Mouse (Mus musculus) intestine, postnatal 0 days (tissue): ENCODE data around the gene Klhdc4. TPM values are rescaled to one million over a fixed set of nuclear protein-coding genes. Genes with fewer than 3 reads are reported as not detected.

ENCODE experiments used
- ATAC-seq: fragments of 200-750 bp; cut with Nextera tagmentation; 2 replicates; pipeline ENCODE4 v1.8.0; 2017; ENCODE audit warnings: mild to moderate bottlenecking, moderate TSS enrichment, moderate library complexity
- H3K27ac ChIP-seq: fragments of 300-500 bp; sonication (generic); 2 replicates; pipeline ENCODE4 v1.5.1; 2014; ENCODE audit warnings: mild to moderate bottlenecking, low read depth, low read length, moderate library complexity
- H3K27me3 ChIP-seq: fragments of 300-500 bp; sonication (generic); replicated peaks from 2 replicates; pipeline ENCODE4 v1.6.1; 2014; ENCODE audit warnings: low read length, mixed read lengths; ENCODE audit not compliant: control insufficient read depth, insufficient read depth
- H3K36me3 ChIP-seq: fragments of 300-500 bp; sonication (generic); 2 replicates; pipeline ENCODE4 v1.6.1; 2014; ENCODE audit warnings: mild to moderate bottlenecking, moderate library complexity; ENCODE audit not compliant: control insufficient read depth, insufficient read depth
- H3K4me1 ChIP-seq: fragments of 300-500 bp; sonication (generic); replicated peaks from 2 replicates; pipeline ENCODE4 v1.6.1; 2014; ENCODE audit warnings: antibody characterized with exemption, low read length, mixed read lengths; ENCODE audit not compliant: control insufficient read depth, insufficient read depth
- H3K4me2 ChIP-seq: fragments of 300-500 bp; sonication (generic); replicated peaks from 2 replicates; pipeline ENCODE4 v1.6.1; 2014; ENCODE audit warnings: low read depth, mild to moderate bottlenecking, moderate library complexity
- H3K4me3 ChIP-seq: fragments of 300-500 bp; sonication (generic); 2 replicates; pipeline ENCODE4 v1.5.1; 2014; ENCODE audit warnings: low read depth, low read length
- H3K9ac ChIP-seq: fragments of 300-500 bp; sonication (generic); 2 replicates; pipeline ENCODE4 v1.6.1; 2014; ENCODE audit warnings: mild to moderate bottlenecking, low read depth, low read length
- H3K9me3 ChIP-seq: fragments of 300-500 bp; sonication (generic); 2 replicates; pipeline ENCODE4 v1.6.1; 2016; ENCODE audit warnings: mixed run types; ENCODE audit not compliant: control insufficient read depth
- CTCF ChIP-seq: sonication (generic); IDR thresholded peaks from 2 replicates; pipeline ENCODE4 v1.5.1; 2016; ENCODE audit warnings: low read depth, mild to moderate bottlenecking, control low read depth, antibody characterized with exemption, moderate library complexity
- WGBS: fragments of 180-500 bp; shearing (Covaris S2); extraction: QIAGEN DNeasy Blood & Tissue Kit; methylation state at CpG from one replicate; pipeline ENCODE4 v1.1.7; 2014; 5-methylcytosine and 5-hydroxymethylcytosine counted together
- polyA plus RNA-seq: library from polyadenylated mRNA; unstranded; fragments of >200 nt; fragmentation: Nextera tagmentation; extraction: Ambion mirVana; gene quantifications from 2 replicates; pipeline ENCODE4 v1.2.1, GENCODE M21; 2015

Gene Klhdc4
- polyA plus RNA-seq, 1 experiment from 2014 or later: 12.1 TPM

DNA sequence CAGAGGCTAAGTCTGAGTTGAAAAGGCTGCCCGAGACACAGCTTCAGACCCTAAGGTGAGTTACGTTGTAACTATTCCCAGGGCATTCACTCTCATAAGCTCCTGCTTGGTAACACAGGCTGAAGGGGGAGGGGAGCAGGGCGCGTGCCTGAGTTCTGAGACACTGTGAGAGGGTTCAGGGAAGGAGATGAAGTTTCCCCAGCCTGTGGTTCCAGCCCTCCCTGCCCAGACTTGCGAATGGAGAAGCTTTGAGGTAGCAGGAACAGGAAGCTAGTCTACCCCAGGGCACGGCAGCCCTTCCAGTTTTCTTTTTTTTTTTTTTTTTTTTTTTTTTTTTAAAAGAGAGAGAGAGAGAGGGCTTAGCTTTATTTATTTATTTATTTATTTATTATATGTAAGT lies 31.9 kb upstream of the Klhdc4 start:
- Histone ChIP-seq H3K9ac (no peak overlapping the region), H3K27me3 (no peaks in the 10 kb centered on the region), H3K4me1 (no peaks in the 10 kb centered on the region), H3K4me2 (no peak overlapping the region), H3K4me3 (no peak overlapping the region), H3K36me3 (no peaks in the 10 kb centered on the region), H3K9me3 (no peaks in the 10 kb centered on the region), H3K27ac (no peak overlapping the region)
- ATAC-seq: no peak
- no peak for TF ChIP-seq CTCF
- 48% methylated on average over 6 of the region's 6 CpGs for WGBS

DNA sequence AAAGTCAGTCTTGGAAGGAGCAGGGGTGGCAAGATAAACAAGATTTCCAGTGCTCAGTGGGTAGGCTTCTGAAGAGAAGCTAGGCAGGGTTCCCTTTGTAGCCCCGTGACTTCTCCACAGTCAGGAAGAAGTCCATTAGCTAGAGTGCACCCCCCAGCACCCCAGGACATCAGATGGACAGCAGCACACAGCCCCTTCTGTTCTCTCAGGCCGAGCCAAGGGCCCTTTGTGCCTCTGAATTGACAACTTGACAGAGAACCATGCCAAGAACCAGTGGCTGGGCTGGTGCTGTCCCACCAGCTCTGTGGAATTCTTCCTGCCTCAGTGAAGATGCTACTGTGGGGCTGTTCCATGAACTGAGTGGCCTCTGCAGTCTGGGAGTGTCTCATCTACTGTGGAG lies 28.4 kb upstream of the Klhdc4 start:
- no peak overlapping the region for H3K4me3 ChIP-seq
- H3K36me3 ChIP-seq: no peaks in the 10 kb centered on the region
- no peak for ATAC-seq
- H3K4me2 ChIP-seq: no peak overlapping the region
- WGBS: 44% methylated on average over 2 of the region's 2 CpGs
- H3K9me3 ChIP-seq: no peaks in the 10 kb centered on the region
- H3K27me3 ChIP-seq: no peaks in the 10 kb centered on the region
- H3K27ac ChIP-seq: no peak overlapping the region
- no peak for TF ChIP-seq CTCF
- no peak overlapping the region for H3K9ac ChIP-seq
- no peaks in the 10 kb centered on the region for H3K4me1 ChIP-seq

DNA sequence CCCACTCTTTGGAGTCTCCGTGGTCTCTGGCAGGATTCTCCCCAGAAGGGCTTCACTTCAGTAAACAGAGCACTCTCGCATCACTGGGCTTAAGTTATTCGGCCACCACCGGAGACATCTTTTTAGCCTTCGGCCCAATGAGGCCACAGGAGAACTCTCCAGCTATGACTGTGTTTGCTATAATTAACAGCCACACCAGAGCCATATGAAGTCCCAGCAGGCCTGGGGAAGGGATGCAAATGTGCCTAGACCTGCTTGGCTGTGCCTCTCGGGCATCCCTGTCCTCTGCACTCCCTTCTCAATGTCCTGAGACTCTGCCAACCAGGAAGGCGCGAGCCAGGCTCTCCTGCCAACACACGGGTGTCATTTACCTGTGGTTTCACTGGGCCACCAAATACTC lies 28.0 kb upstream of the Klhdc4 start:
- Histone ChIP-seq H3K27ac (no peak overlapping the region), H3K4me3 (no peak overlapping the region), H3K4me1 (no peaks in the 10 kb centered on the region), H3K9me3 (no peaks in the 10 kb centered on the region), H3K4me2 (no peak overlapping the region), H3K36me3 (no peaks in the 10 kb centered on the region), H3K9ac (no peak overlapping the region), H3K27me3 (no peaks in the 10 kb centered on the region)
- no peak for ATAC-seq
- 68% methylated on average over 9 of the region's 9 CpGs for WGBS
- no peak for TF ChIP-seq CTCF

DNA sequence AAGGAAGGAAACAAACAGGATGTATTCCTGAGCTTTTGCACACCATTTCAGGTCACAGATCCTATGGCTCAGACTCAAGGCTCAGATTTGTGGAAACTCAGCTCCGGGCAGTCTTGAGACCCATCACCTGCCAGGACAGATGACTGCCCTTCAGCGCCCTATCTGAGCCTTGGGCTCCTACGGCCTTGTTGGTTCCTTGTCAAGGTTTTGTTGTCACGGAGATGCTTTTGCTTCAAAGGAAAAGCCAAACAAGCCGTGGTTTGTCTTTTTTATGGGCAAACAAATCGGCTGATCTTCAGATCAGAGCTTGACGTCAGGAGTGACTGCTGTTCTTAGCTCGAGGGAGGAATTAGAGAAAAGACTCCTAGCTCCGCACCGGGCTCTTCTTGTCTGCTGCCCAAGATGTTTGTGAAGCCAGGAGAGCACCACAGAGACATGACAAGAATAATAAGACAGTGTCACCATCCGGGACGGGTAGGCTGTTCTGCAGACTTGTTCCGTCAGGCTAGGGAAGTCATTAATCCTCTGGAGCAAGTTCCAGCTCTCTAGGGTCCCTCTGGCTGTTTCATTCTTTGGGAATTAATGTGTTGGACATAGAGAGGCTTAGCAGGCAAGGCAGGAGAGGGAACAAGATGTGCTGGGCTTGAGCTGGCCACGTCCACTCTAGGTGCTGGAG lies 26.8 kb upstream of the Klhdc4 start:
- H3K4me1 ChIP-seq: no peaks in the 10 kb centered on the region
- 68% methylated on average over 14 of the region's 14 CpGs for WGBS

DNA sequence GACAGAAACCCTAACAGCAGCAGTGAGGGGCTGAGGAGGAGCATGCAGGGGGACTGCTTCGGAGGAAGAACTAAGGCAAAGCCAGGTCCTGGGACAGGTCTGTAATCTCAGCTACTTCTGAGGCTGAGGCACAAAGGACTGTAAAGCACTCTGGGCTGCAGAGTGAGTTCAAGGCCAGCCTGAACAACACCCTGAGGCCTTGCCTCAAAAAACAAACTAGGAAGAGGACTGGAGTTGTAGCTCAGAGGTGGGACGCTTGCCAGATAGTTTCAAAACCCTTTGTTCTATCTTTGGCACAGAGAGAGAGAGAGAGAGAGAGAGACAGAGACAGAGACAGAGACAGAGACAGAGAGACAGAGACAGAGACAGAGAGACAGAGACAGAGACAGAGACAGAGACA lies 24.2 kb upstream of the Klhdc4 start:
- TF ChIP-seq CTCF: no peak
- no peak for ATAC-seq
- WGBS: 74% methylated on average over 2 of the region's 2 CpGs
- no peak overlapping the region for H3K9ac ChIP-seq
- H3K4me2 ChIP-seq: no peak overlapping the region
- H3K4me3 ChIP-seq: no peak overlapping the region
- H3K36me3 ChIP-seq: no peaks in the 10 kb centered on the region
- H3K9me3 ChIP-seq: no peaks in the 10 kb centered on the region
- H3K27me3 ChIP-seq: no peaks in the 10 kb centered on the region
- no peak overlapping the region for H3K27ac ChIP-seq
- no peaks in the 10 kb centered on the region; the same call in 1 of the 2 replicates for H3K4me1 ChIP-seq

More for the DNA sequence above, 26.8 kb upstream of the Klhdc4 start:
- Histone ChIP-seq H3K9me3 (no peaks in the 10 kb centered on the region), H3K36me3 (no peaks in the 10 kb centered on the region), H3K9ac (no peak overlapping the region), H3K4me2 (no peak overlapping the region), H3K27ac (no peak overlapping the region), H3K27me3 (no peaks in the 10 kb centered on the region), H3K4me3 (no peak overlapping the region)
- no peak for ATAC-seq
- no peak for TF ChIP-seq CTCF

DNA sequence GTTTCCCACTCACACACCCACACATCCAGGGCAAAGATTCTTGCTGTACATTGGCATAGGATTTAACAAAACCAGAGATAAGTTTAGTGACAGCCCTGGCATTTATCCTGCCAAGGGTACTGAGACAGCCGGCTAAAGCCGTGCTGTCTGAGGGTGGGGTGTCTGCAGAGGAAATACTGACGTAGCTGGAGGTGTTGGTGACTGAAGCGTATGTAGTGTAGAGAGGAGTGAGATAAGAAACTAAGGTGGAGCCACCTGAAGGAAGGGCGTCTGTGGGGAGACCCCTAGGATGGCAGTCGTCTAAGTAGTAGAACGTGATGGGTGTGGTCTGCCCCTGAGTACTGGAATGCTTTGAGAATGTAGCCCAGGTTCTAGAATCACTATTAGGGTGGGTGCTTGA lies 23.1 kb upstream of the Klhdc4 start:
- Histone ChIP-seq H3K27ac (no peak overlapping the region), H3K4me2 (no peak overlapping the region), H3K9ac (no peak overlapping the region), H3K4me1 (no peaks in the 10 kb centered on the region; the same call in 1 of the 2 replicates), H3K27me3 (no peaks in the 10 kb centered on the region), H3K4me3 (no peak overlapping the region), H3K9me3 (no peaks in the 10 kb centered on the region), H3K36me3 (no peaks in the 10 kb centered on the region)
- no peak for ATAC-seq
- TF ChIP-seq CTCF: no peak
- WGBS: 27% methylated on average over 7 of the region's 7 CpGs

DNA sequence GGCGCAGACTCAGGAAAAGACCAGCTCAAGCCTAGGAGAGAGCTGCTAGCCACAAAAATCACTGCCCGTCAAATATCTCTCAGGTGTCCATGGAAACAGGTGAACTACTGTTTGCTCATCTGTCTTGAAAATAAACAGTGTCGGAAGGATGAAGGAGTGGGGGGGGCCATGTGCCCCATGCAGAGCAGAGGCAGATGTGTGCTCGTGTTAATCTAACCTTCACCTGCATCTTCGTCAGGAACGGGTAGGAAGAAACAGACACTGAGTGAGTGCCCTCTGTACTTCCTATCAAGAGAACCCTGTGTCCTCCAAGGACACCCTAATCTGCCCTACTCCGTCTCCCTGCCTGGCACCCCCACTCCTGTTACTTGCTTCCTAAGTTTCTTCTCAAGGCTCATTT lies 22.3 kb upstream of the Klhdc4 start:
- Histone ChIP-seq H3K4me1 (no peaks in the 10 kb centered on the region; the same call in 1 of the 2 replicates), H3K27ac (no peak overlapping the region), H3K9ac (no peak overlapping the region), H3K9me3 (no peaks in the 10 kb centered on the region), H3K36me3 (no peaks in the 10 kb centered on the region), H3K4me3 (no peak overlapping the region), H3K4me2 (no peak overlapping the region), H3K27me3 (no peaks in the 10 kb centered on the region)
- TF ChIP-seq CTCF: no peak
- WGBS: 46% methylated on average over 7 of the region's 7 CpGs
- ATAC-seq: no peak
